Mouse (Mus musculus) MEL (cell line): ENCODE results near the gene Bicd2. TPM values are rescaled to one million over a fixed set of nuclear protein-coding genes. Genes with fewer than 3 reads are reported as not detected.

Source experiments
- DNase-seq: peaks from one replicate; pipeline ENCODE4 v3.0.0; 2011; ENCODE audit warnings: low read depth, low spot score
- H3K27ac ChIP-seq: 2 replicates; pipeline ENCODE4 v1.5.1; 2012; ENCODE audit warnings: low read depth, mild to moderate bottlenecking, control low read depth, low read length, moderate library complexity; ENCODE audit not compliant: control insufficient read depth
- H3K27me3 ChIP-seq, 2 experiments: fragments of 150-350 bp in 1 of 2; sonication (generic) in 1 of 2; 2 replicates each; pipeline ENCODE4 v1.6.1; 2012; ENCODE audit warnings: low read length in 2 of 2, mild to moderate bottlenecking in 2 of 2, improper control_type of control experiment in 1 of 2, moderate library complexity in 1 of 2; ENCODE audit not compliant: insufficient read depth in 2 of 2, control insufficient read depth in 1 of 2
- H3K36me3 ChIP-seq, 2 experiments: 2 replicates each; pipeline ENCODE4 v1.6.1; 2012 to 2014; ENCODE audit warnings: low read length in 2 of 2, improper control_type of control experiment in 1 of 2, inconsistent platforms in 1 of 2, mild to moderate bottlenecking in 1 of 2; ENCODE audit not compliant: insufficient read depth in 2 of 2, control insufficient read depth in 1 of 2
- H3K4me1 ChIP-seq, 2 experiments: fragments of 150-350 bp in 1 of 2; sonication (generic) in 1 of 2; 2 replicates each; pipeline ENCODE4 v1.6.1; 2012; ENCODE audit warnings: low read length in 2 of 2, improper control_type of control experiment in 1 of 2, mild to moderate bottlenecking in 1 of 2; ENCODE audit not compliant: insufficient read depth in 2 of 2, control insufficient read depth in 1 of 2
- H3K4me3 ChIP-seq, 2 experiments: fragments of 150-350 bp in 1 of 2; sonication (generic) in 1 of 2; 2 replicates each; pipeline ENCODE4 v1.5.1; 2012; ENCODE audit warnings: low read depth in 2 of 2, low read length in 2 of 2, mild to moderate bottlenecking in 2 of 2, moderate library complexity in 2 of 2, control low read depth in 1 of 2, improper control_type of control experiment in 1 of 2; ENCODE audit not compliant: control insufficient read depth in 1 of 2, insufficient read depth in 1 of 2
- H3K79me2 ChIP-seq: 2 replicates; pipeline ENCODE4 v1.6.1; 2012; ENCODE audit warnings: mild to moderate bottlenecking, low read length, moderate library complexity; ENCODE audit not compliant: control insufficient read depth, poor library complexity, insufficient read depth
- H3K9ac ChIP-seq: 2 replicates; pipeline ENCODE4 v1.6.1; 2012; ENCODE audit warnings: low read depth, mild to moderate bottlenecking, control low read depth, low read length, moderate library complexity; ENCODE audit not compliant: control insufficient read depth, poor library complexity, severe bottlenecking
- H3K9me3 ChIP-seq: fragments of 150-350 bp; sonication (generic); replicated peaks from 2 replicates; pipeline ENCODE4 v1.6.1; 2012; ENCODE audit warnings: mild to moderate bottlenecking, low read length, improper control_type of control experiment, moderate library complexity; ENCODE audit not compliant: insufficient read depth
- BHLHE40 ChIP-seq: IDR thresholded peaks from 2 replicates; pipeline ENCODE4 v1.6.1; 2012; ENCODE audit warnings: low read depth, mild to moderate bottlenecking, inconsistent platforms, low read length, improper control_type of control experiment, borderline replicate concordance
- CHD2 ChIP-seq: IDR thresholded peaks from 2 replicates; pipeline ENCODE4 v1.6.1; 2011; ENCODE audit warnings: low read length, improper control_type of control experiment
- CTCF ChIP-seq, 3 experiments: IDR thresholded peaks in 2 of 3; conservative IDR thresholded peaks in 1 of 3; 2 replicates each; pipeline ENCODE4 v1.5.1; 2011 to 2012; ENCODE audit warnings: low read length in 3 of 3, low read depth in 2 of 3, mild to moderate bottlenecking in 2 of 3, improper control_type of control experiment in 1 of 3, inconsistent platforms in 1 of 3, mixed read lengths in 1 of 3, moderate library complexity in 1 of 3; ENCODE audit not compliant: control insufficient read depth in 1 of 3, insufficient read depth in 1 of 3, poor library complexity in 1 of 3, severe bottlenecking in 1 of 3
- EP300 ChIP-seq, 2 experiments: IDR thresholded peaks; 2 replicates each; pipeline ENCODE4 v1.6.1; 2011; ENCODE audit warnings: improper control_type of control experiment in 2 of 2, low read length in 2 of 2, low read depth in 1 of 2, mild to moderate bottlenecking in 1 of 2
- GABPA ChIP-seq: IDR thresholded peaks from 2 replicates; pipeline ENCODE4 v1.6.1; 2012; ENCODE audit warnings: low read depth, mild to moderate bottlenecking, inconsistent platforms, low read length, improper control_type of control experiment, moderate library complexity
- HCFC1 ChIP-seq: IDR thresholded peaks from 2 replicates; pipeline ENCODE4 v1.6.1; 2012; ENCODE audit warnings: low read depth, mild to moderate bottlenecking, inconsistent platforms, low read length, improper control_type of control experiment, moderate library complexity
- JUND ChIP-seq: IDR thresholded peaks from 2 replicates; pipeline ENCODE4 v1.6.1; 2011; ENCODE audit warnings: low read depth, mild to moderate bottlenecking, improper control_type of control experiment, low read length
- MAZ ChIP-seq: IDR thresholded peaks from 2 replicates; pipeline ENCODE4 v1.6.1; 2012; ENCODE audit warnings: low read depth, mild to moderate bottlenecking, inconsistent platforms, low read length, improper control_type of control experiment
- MEF2A ChIP-seq: IDR thresholded peaks from 2 replicates; pipeline ENCODE4 v1.6.1; 2014; ENCODE audit warnings: low read depth, mild to moderate bottlenecking, inconsistent platforms, low read length, improper control_type of control experiment; ENCODE audit not compliant: poor library complexity, insufficient replicate concordance, severe bottlenecking; ENCODE audit errors: extremely low read depth
- MXI1 ChIP-seq: IDR thresholded peaks from 2 replicates; pipeline ENCODE4 v1.6.1; 2011; ENCODE audit warnings: mild to moderate bottlenecking, low read depth, low read length, improper control_type of control experiment
- NELFE ChIP-seq: IDR thresholded peaks from 2 replicates; pipeline ENCODE4 v1.6.1; 2011; ENCODE audit warnings: low read depth, low read length, improper control_type of control experiment
- NRF1 ChIP-seq: IDR thresholded peaks from 2 replicates; pipeline ENCODE4 v1.6.1; 2014; ENCODE audit warnings: low read depth, mild to moderate bottlenecking, inconsistent platforms, low read length, improper control_type of control experiment, moderate library complexity; ENCODE audit not compliant: poor library complexity, insufficient read depth, severe bottlenecking
- POLR2AphosphoS5 ChIP-seq: IDR thresholded peaks from 2 replicates; pipeline ENCODE4 v1.6.1; 2012; ENCODE audit warnings: low read depth, borderline replicate concordance, mild to moderate bottlenecking, inconsistent platforms, low read length, moderate library complexity, mixed read lengths
- RAD21 ChIP-seq: IDR thresholded peaks from 2 replicates; pipeline ENCODE4 v1.6.1; 2011; ENCODE audit warnings: mild to moderate bottlenecking, low read depth, low read length, improper control_type of control experiment
- RCOR1 ChIP-seq: IDR thresholded peaks from 2 replicates; pipeline ENCODE4 v1.6.1; 2012; ENCODE audit warnings: low read depth, mild to moderate bottlenecking, inconsistent platforms, low read length, improper control_type of control experiment
- SIN3A ChIP-seq: IDR thresholded peaks from 2 replicates; pipeline ENCODE4 v1.6.1; 2012; ENCODE audit warnings: low read length, improper control_type of control experiment, inconsistent platforms
- TAL1 ChIP-seq: IDR thresholded peaks from 2 replicates; pipeline ENCODE4 v1.6.1; 2012; ENCODE audit warnings: mild to moderate bottlenecking, inconsistent platforms, low read length, moderate library complexity, mixed read lengths
- UBTF ChIP-seq: IDR thresholded peaks from 2 replicates; pipeline ENCODE4 v1.6.1; 2012; ENCODE audit warnings: low read depth, mild to moderate bottlenecking, inconsistent platforms, low read length, improper control_type of control experiment, moderate library complexity, borderline replicate concordance; ENCODE audit not compliant: insufficient read depth
- USF1 ChIP-seq: IDR thresholded peaks from 2 replicates; pipeline ENCODE4 v1.6.1; 2014; ENCODE audit warnings: low read depth, mild to moderate bottlenecking, inconsistent platforms, low read length, improper control_type of control experiment, moderate library complexity
- USF2 ChIP-seq, 2 experiments: IDR thresholded peaks; 2 replicates each; pipeline ENCODE4 v1.6.1; 2011 to 2012; ENCODE audit warnings: improper control_type of control experiment in 2 of 2, low read length in 2 of 2, borderline replicate concordance in 1 of 2, inconsistent platforms in 1 of 2, low read depth in 1 of 2, mild to moderate bottlenecking in 1 of 2; ENCODE audit not compliant: insufficient read depth in 1 of 2
- ZKSCAN1 ChIP-seq: IDR thresholded peaks from 2 replicates; pipeline ENCODE4 v1.6.1; 2012; ENCODE audit warnings: low read depth, mild to moderate bottlenecking, inconsistent platforms, low read length, improper control_type of control experiment, moderate library complexity
- polyA plus RNA-seq, 2 experiments: library from polyadenylated mRNA; stranded (reverse) in 1 of 2; unstranded in 1 of 2; fragments of >175 nt in 1 of 2; fragments of >200 nt in 1 of 2; gene quantifications; 2 replicates each; pipeline versions ENCODE4 v1.2.1 to v1.2.4; 2012; ENCODE audit warnings: low replicate concordance in 2 of 2, low read depth in 1 of 2; ENCODE audit not compliant: insufficient read length in 2 of 2, insufficient read depth in 1 of 2, missing spikeins in 1 of 2
- total RNA-seq: library from RNA; depleted of rRNA; stranded (reverse); fragments of 300-350 nt; gene quantifications from 2 replicates; pipeline ENCODE4 v1.2.3, GENCODE M21; 2012

The Bicd2 gene
- total and polyA plus RNA-seq, 3 experiments, result 21.8 to 22.6 TPM; not detected in 1

DNA sequence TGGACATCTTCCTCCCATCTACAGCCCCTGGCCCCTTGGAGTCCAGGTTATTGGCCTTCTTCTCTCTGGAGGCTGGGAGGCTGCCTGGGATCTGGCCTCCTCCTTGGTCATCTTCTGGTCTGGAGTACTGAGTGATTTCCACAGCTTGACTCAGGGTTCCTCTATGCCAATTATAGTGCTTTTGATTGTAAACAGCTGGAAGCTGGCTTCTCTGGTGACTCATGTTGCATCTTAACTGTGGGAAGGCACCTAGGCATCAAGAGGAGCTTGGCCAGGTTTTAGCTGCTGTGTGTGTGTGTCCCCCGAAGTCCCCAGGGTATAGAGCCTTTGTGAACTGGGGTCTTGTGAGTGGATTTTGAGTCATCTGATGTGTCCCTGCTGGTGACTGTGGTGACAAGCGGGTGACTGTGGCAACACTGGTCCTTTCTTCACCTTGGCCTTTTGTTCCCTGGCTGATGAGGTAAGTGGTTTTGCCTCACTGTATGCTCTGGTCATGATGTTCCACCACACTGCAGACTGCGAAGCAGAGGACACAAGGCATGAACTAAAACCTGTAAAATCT, 53.6 kb downstream of the Bicd2 start:
- Histone ChIP-seq H3K27me3 (no peaks in the 10 kb centered on the region), H3K79me2 (no peaks in the 10 kb centered on the region), H3K36me3 (peaks cover 0 to 8% of the 10 kb centered on the region in 2 experiments; a peak in 2 of 4 replicates), H3K4me1 (peaks cover 0 to 11% of the 10 kb centered on the region in 2 experiments; a peak in 2 of 4 replicates), H3K9ac (no peak overlapping the region), H3K9me3 (no peaks in the 10 kb centered on the region), H3K4me3 (no peak overlapping the region), H3K27ac (no peak overlapping the region)
- DNase-seq, result no peak
- TF ChIP-seq SIN3A, result no peak
- TF ChIP-seq JUND, result no peak
- TF ChIP-seq GABPA, result no peak

- Histone ChIP-seq H3K36me3 (peaks cover 0 to 8% of the 10 kb centered on the region in 2 experiments; a peak in 2 of 4 replicates), H3K4me3 (no peak overlapping the region), H3K4me1 (peaks cover 0 to 11% of the 10 kb centered on the region in 2 experiments; a peak in 2 of 4 replicates)
- no peak for TF ChIP-seq USF2 (IDR thresholded peaks at IDR 0.05; ENCODE audit: borderline replicate concordance in 1 of 2, insufficient read depth in 1 of 2, low read depth in 1 of 2, low read length in 2 of 2)
- no peak for TF ChIP-seq USF1
- TF ChIP-seq TAL1, result no peak
- no peak for TF ChIP-seq CHD2
- TF ChIP-seq UBTF, result no peak
- TF ChIP-seq RCOR1, result no peak
- TF ChIP-seq GABPA, result no peak
- no peak for TF ChIP-seq MXI1
- no peak for TF ChIP-seq JUND
- no peak for TF ChIP-seq HCFC1
- no peak for TF ChIP-seq BHLHE40
- TF ChIP-seq, all 39 proteins: peak for 0
- no peak overlapping the region for H3K9ac ChIP-seq
- no peaks in the 10 kb centered on the region for H3K27me3 ChIP-seq
- no peak overlapping the region for H3K27ac ChIP-seq
- H3K9me3 ChIP-seq, result no peaks in the 10 kb centered on the region
- H3K79me2 ChIP-seq, result no peaks in the 10 kb centered on the region
- no peak for DNase-seq
Observed at GRCm38 (mm10) chr13:49396798-49397197, 55.4 kb downstream of the Bicd2 start.

- Histone ChIP-seq H3K9me3 (no peaks in the 10 kb centered on the region), H3K79me2 (no peaks in the 10 kb centered on the region), H3K9ac (no peak overlapping the region), H3K36me3 (peaks cover 0 to 6% of the 10 kb centered on the region in 2 experiments; a peak in 2 of 4 replicates), H3K27ac (no peak overlapping the region), H3K4me3 (no peak overlapping the region), H3K27me3 (no peaks in the 10 kb centered on the region), H3K4me1 (peaks cover 0 to 8% of the 10 kb centered on the region in 2 experiments; a peak in 2 of 4 replicates)
- DNase-seq, result no peak
- TF ChIP-seq POLR2AphosphoS5, result no peak
- TF ChIP-seq NELFE, result no peak
- TF ChIP-seq ZKSCAN1, result no peak
- TF ChIP-seq TAL1, result no peak
- TF ChIP-seq MEF2A, result no peak
- TF ChIP-seq MAZ, result no peak
- no peak for TF ChIP-seq UBTF
- no peak for TF ChIP-seq CHD2
- TF ChIP-seq NRF1, result no peak
- no peak for TF ChIP-seq RAD21
- no peak for TF ChIP-seq CTCF (IDR thresholded peaks at IDR 0.05 in 2 of 3, conservative IDR thresholded peaks at IDR 0.05 in 1 of 3; ENCODE audit: control insufficient read depth in 1 of 3, insufficient read depth in 1 of 3, low read depth in 2 of 3, low read length in 3 of 3, poor library complexity in 1 of 3, severe bottlenecking in 1 of 3)
- TF ChIP-seq JUND, result no peak
- no peak for TF ChIP-seq BHLHE40
- no peak for TF ChIP-seq MXI1
- no peak for TF ChIP-seq EP300 (IDR thresholded peaks at IDR 0.05; ENCODE audit: low read depth in 1 of 2, low read length in 2 of 2)
Observed at GRCm38 (mm10) chr13:49398191-49398590, 56.8 kb downstream of the Bicd2 start.
